ENCODE assay signal across 20 mouse cellular contexts in genomic region chr11:116998935-116999334, GRCm38 (mm10).
DNase-seq lines count a peak whose midpoint lies in the region; ATAC-seq and TF ChIP-seq lines count a peak whose summit lies in the region.
"Had no signal": no experiment of that assay in that cellular context is flagged by ENCODE, and none has a peak within 500 bp of the region (broad histone marks: within the 10 kb centered on the region; RNA-seq: fewer than 3 reads in every experiment).

No protein-coding gene starts in this region.

- DNase-seq in CD4-positive, CD25-positive, alpha-beta regulatory T cell, adult 2 months (ENCODE audit: low read depth, low spot score) = peak; percentile 20
- DNase-seq in liver, embryonic 14.5 days (ENCODE audit: low read depth in 3 of 3, low spot score in 3 of 3) = no peak
- DNase-seq in liver, embryonic 11.5 days (ENCODE audit: low spot score) = no peak
- DNase-seq in G1E (ENCODE audit: low spot score) = no peak
- DNase-seq in naive thymus-derived CD4-positive, alpha-beta T cell, adult 2 months (ENCODE audit: low read depth) = peak; percentile 5
- DNase-seq in left cerebral cortex, postnatal 10 days (ENCODE audit: extremely low spot score in 1 of 2, low spot score in 2 of 2) = no peak
- DNase-seq: adrenal gland, adult 2 months; cerebellum, adult 8-10 months; heart, postnatal 4 days; kidney, postnatal 25 days; left cerebral cortex, postnatal 4 days; lung, postnatal 4 days; thymus, postnatal 14 days had no signal

- no peak for TF ChIP-seq EP300 in liver, embryonic 14.5 days (IDR thresholded peaks at IDR 0.05; ENCODE audit: low read depth)

- WGBS in liver, embryonic 14.5 days (ENCODE audit: insufficient replicate concordance) = 76% methylated on average over 5 of the region's 5 CpGs
- WGBS in liver, embryonic 11.5 days = 89% methylated on average over 5 of the region's 5 CpGs

- TF ChIP-seq CTCF in liver, embryonic 14.5 days (IDR thresholded peaks at IDR 0.05; ENCODE audit: low read depth) = peak; percentile 51
- 0 out of 2 replicates have a peak, but pooled peaks have one; percentile 22 for TF ChIP-seq CTCF in G1E (IDR thresholded peaks at IDR 0.05; ENCODE audit: low read depth, low read length)

- no peak overlapping the region for H3K9ac ChIP-seq in liver, embryonic 14.5 days (replicated peaks)
- H3K9ac ChIP-seq in liver, embryonic 11.5 days (ENCODE audit: low read depth, low read length) = no peak overlapping the region
- H3K9ac ChIP-seq: heart, embryonic 13.5 days; liver, embryonic 15.5 days; midbrain, embryonic 12.5 days had no signal

- no peaks in the 10 kb centered on the region for H3K9me3 ChIP-seq in liver, embryonic 14.5 days (ENCODE audit: control insufficient read depth, low read length)
- no peaks in the 10 kb centered on the region for H3K9me3 ChIP-seq in liver, embryonic 11.5 days (ENCODE audit: control insufficient read depth, low read length)
- no peaks in the 10 kb centered on the region for H3K9me3 ChIP-seq in G1E (replicated peaks)
- H3K9me3 ChIP-seq: forebrain, embryonic 10.5 days; liver, embryonic 15.5 days; midbrain, embryonic 12.5 days had no signal

- no peak for ATAC-seq in CD4-positive, CD25-positive, alpha-beta regulatory T cell, adult 4 months
- no peak for ATAC-seq in liver, embryonic 14.5 days (ENCODE audit: insufficient read depth)
- no peak for ATAC-seq in liver, embryonic 11.5 days (replicated peaks; ENCODE audit: low FRiP score)
- no peak for ATAC-seq in G1E (ENCODE audit: extremely low read depth, insufficient number of reproducible peaks, low FRiP score, poor library complexity, severe bottlenecking)
- ATAC-seq in inflammation-experienced regulatory T-cells, adult 6 months = no peak

- no peak overlapping the region for H3K4me2 ChIP-seq in liver, embryonic 14.5 days (ENCODE audit: low read depth)
- no peak overlapping the region for H3K4me2 ChIP-seq in liver, embryonic 11.5 days
- H3K4me2 ChIP-seq: heart, embryonic 13.5 days; liver, embryonic 15.5 days; midbrain, embryonic 12.5 days had no signal

- no peaks in the 10 kb centered on the region for H3K4me1 ChIP-seq in liver, embryonic 14.5 days (replicated peaks; ENCODE audit: control insufficient read depth in 2 of 2, insufficient read depth in 2 of 2, low read length in 1 of 2)
- H3K4me1 ChIP-seq in liver, embryonic 11.5 days (replicated peaks; ENCODE audit: control insufficient read depth, insufficient read depth, low read length) = no peaks in the 10 kb centered on the region
- H3K4me1 ChIP-seq in G1E (ENCODE audit: insufficient read depth, low read depth, low read length) = no peaks in the 10 kb centered on the region
- H3K4me1 ChIP-seq: liver, embryonic 15.5 days had no signal

- H3K36me3 ChIP-seq in liver, embryonic 14.5 days (replicated peaks; ENCODE audit: control insufficient read depth, insufficient read depth, low read depth) = no peaks in the 10 kb centered on the region
- no peaks in the 10 kb centered on the region for H3K36me3 ChIP-seq in liver, embryonic 11.5 days (ENCODE audit: control insufficient read depth, insufficient read depth, low read length)
- no peaks in the 10 kb centered on the region for H3K36me3 ChIP-seq in G1E (replicated peaks)
- H3K36me3 ChIP-seq: forebrain, embryonic 10.5 days; heart, embryonic 13.5 days; liver, embryonic 15.5 days; midbrain, embryonic 12.5 days had no signal

- H3K27me3 ChIP-seq in liver, embryonic 14.5 days (ENCODE audit: control insufficient read depth, insufficient read depth, low read length) = peaks cover 9% of the 10 kb centered on the region
- H3K27me3 ChIP-seq in liver, embryonic 11.5 days (replicated peaks; ENCODE audit: control insufficient read depth, insufficient read depth, low read length) = peaks cover 27% of the 10 kb centered on the region
- H3K27me3 ChIP-seq in G1E (ENCODE audit: insufficient read depth, low read length) = peaks cover 17% of the 10 kb centered on the region; the same call in 1 of the 2 replicates

- H3K27ac ChIP-seq in liver, embryonic 14.5 days = no peak overlapping the region
- no peak overlapping the region for H3K27ac ChIP-seq in liver, embryonic 11.5 days (ENCODE audit: low read depth, low read length)
- H3K27ac ChIP-seq: forebrain, embryonic 10.5 days; heart, embryonic 13.5 days; liver, embryonic 15.5 days; midbrain, embryonic 12.5 days had no signal

- no peak overlapping the region for H3K4me3 ChIP-seq in liver, embryonic 14.5 days (ENCODE audit: insufficient read depth in 1 of 2, low read depth in 2 of 2, low read length in 2 of 2)
- no peak overlapping the region for H3K4me3 ChIP-seq in liver, embryonic 11.5 days (ENCODE audit: low read depth, low read length)
- no peak overlapping the region for H3K4me3 ChIP-seq in G1E (ENCODE audit: low read depth, low read length)
- H3K4me3 ChIP-seq: forebrain, embryonic 10.5 days; heart, embryonic 13.5 days; liver, embryonic 15.5 days; midbrain, embryonic 12.5 days; myocyte had no signal

- intact Hi-C loops in left cerebral cortex, postnatal 10 days (cut with DNase I) = loop anchor here (5.0 kb wide), 1 partner anchor 82 kb away; the partner anchor contains the start of gene Mgat5b

Comparison
In these comparisons a context has a peak if more than half of its experiments do, and no peak if none do; other contexts are left out.
1. DNase-seq: peak in CD4-positive, CD25-positive, alpha-beta regulatory T cell, adult 2 months (single experiment) and naive thymus-derived CD4-positive, alpha-beta T cell, adult 2 months (single experiment); none in liver, embryonic 14.5 days (0 of 3), liver, embryonic 11.5 days (single experiment), G1E (single experiment) and left cerebral cortex, postnatal 10 days (0 of 2).